ENCODE assay signal across 13 mouse cellular contexts in genomic region chr13:81211436-81211835, GRCm38 (mm10).
"Had no signal": no experiment of that assay in that cellular context is flagged by ENCODE, and none has a peak within 500 bp of the region (broad histone marks: within the 10 kb centered on the region; RNA-seq: fewer than 3 reads in every experiment).

No protein-coding gene starts in this region.

- DNase-seq: kidney, adult 9 months; kidney, postnatal 36 days; layer of hippocampus, adult 9-11 months; layer of hippocampus, postnatal 36 days; lung, adult 18-20 months; retina, postnatal 1 day; right cerebral cortex, postnatal 14 days; thymus, postnatal 4 days had no signal

- H3K4me3 ChIP-seq: limb, embryonic 15.5 days; midbrain, embryonic 12.5 days; neural tube, embryonic 13.5 days had no signal

- H3K4me2 ChIP-seq: limb, embryonic 15.5 days; midbrain, embryonic 12.5 days; neural tube, embryonic 13.5 days had no signal

- ATAC-seq: midbrain, embryonic 16.5 days had no signal

- H3K36me3 ChIP-seq: limb, embryonic 15.5 days had no signal

- H3K9me3 ChIP-seq: limb, embryonic 15.5 days had no signal

- H3K27me3 ChIP-seq: limb, embryonic 15.5 days; midbrain, embryonic 12.5 days; neural tube, embryonic 13.5 days had no signal

- H3K4me1 ChIP-seq: limb, embryonic 15.5 days; midbrain, embryonic 12.5 days; neural tube, embryonic 13.5 days had no signal

- H3K9ac ChIP-seq: limb, embryonic 15.5 days; midbrain, embryonic 12.5 days; neural tube, embryonic 13.5 days had no signal

- H3K27ac ChIP-seq: kidney, postnatal 0 days; limb, embryonic 15.5 days; midbrain, embryonic 12.5 days; neural tube, embryonic 13.5 days had no signal
